Mouse (Mus musculus): ENCODE data around the gene Lss.

The Lss gene

DNA sequence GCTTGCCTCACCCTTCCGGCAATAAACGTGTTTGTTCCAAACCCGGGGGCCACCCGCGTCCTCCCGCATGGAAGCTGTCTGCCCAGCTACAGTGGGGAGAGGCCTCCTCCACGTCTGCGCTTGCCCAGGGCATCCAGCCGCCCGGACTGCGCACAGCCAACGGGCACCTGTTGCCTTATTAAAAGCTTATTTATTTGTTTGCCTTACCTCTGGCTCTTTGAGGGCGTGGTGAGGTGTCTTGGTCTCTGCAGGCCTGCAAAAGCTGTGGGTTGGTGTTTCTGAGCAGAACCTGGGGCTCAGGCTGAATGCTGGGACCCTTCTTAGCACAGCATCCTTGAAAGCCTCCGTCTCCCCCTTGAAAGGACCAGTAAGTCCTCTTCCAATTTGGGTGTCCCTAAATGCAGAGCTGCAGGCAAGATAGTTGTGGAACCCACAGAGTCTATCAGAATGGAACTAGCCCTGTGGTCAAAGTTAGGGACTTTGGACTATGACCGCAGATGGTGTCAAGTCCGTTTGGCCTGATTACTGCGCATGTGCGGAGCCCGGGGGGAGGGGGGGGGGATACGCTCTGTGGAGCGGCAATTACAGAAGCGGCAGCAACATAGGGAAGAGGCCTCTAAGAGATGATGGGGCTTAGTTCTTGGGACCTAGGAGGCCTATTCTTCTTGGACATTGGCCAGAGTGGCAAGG is 38.8 kb downstream of the Lss start:
- no peak for DNase-seq

DNA sequence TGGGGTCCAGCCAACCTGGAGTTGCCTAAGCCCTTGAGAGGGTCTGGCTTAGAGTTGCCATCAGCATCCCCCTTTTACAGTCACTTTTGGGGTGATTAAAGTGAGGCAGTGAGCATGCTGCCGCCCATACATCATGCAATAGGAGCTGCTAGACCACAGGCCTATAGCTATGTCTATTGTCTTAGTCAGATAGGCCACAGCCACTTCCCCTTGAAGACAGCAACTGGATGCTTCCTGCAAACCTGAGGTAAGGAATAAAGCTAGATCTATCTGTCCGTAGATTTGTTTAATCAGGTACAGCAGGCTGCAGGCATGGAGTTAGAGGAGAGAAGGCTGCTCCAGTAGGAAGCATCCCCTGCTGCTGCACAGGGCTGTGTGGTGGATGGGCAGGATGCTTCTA is 39.7 kb downstream of the Lss start:
- DNase-seq = no peak

DNA sequence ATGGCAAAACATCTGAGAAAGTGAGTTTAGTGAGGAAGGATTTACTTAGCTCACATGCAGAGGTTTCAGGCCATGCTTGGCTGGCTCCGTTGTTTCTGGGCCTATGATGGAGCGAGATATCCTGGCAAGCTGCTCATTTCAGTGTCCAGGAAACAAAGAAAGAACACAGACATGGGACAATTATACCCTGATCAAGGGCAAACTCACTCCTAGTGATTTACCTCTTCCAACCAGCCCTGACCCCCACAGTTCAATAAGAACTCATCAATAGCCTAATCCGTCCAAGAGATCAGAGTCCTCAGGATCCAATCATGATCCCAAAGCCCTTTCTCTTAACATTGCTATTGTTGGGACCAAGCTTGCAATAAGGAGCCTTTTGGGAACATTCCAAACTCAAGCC is 40.8 kb downstream of the Lss start:
- DNase-seq = no peak

DNA sequence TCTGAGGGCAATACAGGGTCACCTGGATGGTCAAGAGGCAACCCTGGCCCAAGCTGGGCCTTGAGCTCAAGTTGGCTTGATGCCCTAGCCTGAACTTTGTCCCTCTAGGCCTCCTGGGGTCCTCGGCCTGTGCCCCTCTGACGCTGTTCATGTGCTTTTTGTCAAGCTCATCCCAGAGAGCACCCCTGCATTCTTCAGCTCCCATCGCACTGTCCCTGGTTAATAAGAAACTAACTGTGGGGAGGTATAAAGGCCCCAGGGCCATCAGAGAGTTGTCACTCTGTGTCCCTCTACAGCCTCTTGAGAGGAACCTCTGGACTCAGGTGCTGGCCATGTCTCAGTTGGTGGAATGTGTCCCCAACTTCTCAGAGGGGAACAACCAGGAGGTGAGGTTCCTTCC is 44.0 kb downstream of the Lss start, which contains the start of gene Ftcd:
TSS of gene Ftcd (plus strand) at position 275 of the 400 bp plus-strand sequence.
- DNase-seq = no peak

DNA sequence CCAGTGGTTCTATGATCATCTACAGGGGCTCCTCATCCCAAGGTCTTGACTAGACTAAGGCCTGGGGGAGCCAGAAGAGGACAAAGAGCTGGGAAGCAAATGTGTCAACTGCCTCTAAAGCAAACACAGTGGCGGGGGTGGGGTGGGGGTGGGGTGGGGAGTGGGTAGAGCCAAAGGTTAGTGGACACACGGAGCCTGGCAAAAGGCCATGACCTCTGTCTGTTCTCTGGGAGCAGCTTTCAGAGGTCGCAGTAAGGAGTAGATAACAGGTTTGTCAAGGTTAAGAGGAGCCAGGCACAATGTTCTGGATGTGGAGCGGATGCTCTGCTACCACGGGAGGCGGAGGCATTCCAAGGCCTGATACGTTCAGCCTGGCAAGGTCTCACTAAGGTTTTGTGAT is 45.5 kb downstream of the Lss start:
- DNase-seq = no peak

DNA sequence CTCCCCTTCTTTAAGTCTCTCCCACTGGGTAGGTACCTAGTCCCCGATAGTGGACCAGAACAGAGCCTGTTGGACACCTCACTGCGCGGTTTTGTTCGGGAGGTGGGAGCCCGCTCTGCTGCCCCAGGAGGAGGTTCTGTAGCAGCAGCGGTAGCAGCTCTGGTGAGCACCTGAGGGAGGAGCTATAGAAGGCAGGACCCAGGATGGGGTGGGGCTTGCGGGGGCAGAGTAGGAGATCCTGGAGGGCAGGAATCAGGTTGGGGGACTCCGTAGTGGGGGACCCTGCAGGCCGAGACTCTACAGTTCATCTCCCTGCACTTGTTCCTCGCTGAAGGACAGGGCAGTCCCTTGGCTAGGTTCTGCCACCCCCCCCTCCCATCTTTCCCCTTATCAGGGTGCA is 52.8 kb downstream of the Lss start:
- no peak for DNase-seq

DNA sequence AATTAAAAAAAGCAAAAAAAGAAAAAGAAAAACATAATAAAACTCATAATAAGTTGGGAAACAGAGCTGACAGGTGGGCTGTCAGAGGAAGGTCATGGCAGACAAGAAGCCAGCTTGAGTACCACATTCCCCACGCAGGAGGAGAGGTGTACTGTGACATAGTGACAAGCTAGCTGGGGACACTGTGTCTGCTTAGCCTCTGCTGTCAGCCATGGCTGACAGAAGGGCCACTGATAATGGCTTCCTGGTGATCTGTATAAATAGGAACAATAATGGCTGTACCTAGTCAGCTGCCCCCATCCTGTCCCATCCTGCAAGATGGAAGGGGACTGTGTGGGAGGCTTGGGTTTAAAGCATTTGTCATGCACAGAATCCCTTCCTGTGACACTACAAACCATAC is 54.8 kb downstream of the Lss start:
- no peak for DNase-seq

DNA sequence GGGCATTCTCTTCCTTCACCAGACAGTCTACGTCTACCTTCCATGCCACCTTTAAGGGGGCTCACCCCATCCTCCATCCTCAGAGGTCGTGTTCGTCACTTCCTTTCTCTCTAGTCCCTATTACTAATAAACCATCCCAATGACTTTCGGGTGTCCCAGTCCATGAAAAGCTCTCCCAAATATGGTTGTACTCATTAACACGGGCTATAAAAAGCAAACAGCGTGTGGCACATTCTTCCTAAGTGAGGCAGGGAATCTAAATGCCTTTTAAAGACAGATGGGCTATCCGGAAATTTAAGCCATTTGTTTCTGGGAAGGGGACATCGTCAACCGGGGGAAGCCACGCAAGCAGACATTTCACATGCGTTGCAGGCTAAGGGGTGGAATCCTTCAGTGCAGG is 58.8 kb downstream of the Lss start:
- no peak for DNase-seq

DNA sequence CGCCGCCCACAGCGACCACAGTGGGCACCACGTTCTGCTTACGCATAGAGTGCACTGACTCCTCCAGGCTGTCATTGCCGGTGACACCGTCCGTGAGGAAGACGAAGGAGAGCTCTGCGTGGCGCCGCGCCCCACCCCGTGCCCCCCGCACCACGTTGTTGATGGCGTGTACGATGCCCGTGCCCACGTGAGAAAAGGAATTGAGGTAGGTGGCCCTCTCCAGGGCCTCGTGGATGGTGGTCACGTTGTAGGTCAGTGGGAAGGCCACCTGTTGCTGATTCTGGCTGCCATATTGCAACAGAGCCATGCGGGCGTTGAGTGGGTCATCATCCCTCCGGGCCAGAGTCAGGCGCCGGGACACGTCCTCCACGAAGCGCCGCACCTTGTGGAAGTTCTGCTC is 65.0 kb downstream of the Lss start:
- DNase-seq = no peak

DNA sequence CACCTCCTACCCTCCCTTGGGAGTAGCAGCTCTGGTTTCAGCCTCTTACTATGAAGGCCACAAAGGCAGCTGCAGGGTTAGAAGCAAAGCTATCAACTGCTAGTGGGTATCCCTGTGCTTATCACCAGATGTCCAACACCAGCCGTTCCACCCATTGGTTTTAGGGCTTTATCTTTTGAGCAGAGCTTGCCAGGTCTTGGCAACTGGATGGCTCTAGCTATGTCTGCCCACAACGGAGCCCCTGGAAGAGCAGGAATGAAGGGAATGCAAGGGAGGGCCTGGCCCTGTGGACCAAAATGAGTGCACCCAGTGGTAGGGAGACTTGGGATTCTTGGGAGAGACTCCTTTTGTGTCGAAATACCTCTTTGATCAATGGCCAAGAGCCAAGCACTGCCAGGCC is 71.3 kb downstream of the Lss start:
- peak; percentile 7 for DNase-seq

Data from cerebellum, adult 9-10 months (tissue).